Mouse (Mus musculus) c-Kit-positive CD71-positive TER-119-negative erythroid progenitor cells, embryonic 14.5 days (primary cell): ENCODE results near the gene H2-M9.

Source experiments
- DNase-seq: peaks from one replicate; pipeline ENCODE4 v3.0.0-alpha.2; 2013; ENCODE audit warnings: low read depth

Gene H2-M9

DNA sequence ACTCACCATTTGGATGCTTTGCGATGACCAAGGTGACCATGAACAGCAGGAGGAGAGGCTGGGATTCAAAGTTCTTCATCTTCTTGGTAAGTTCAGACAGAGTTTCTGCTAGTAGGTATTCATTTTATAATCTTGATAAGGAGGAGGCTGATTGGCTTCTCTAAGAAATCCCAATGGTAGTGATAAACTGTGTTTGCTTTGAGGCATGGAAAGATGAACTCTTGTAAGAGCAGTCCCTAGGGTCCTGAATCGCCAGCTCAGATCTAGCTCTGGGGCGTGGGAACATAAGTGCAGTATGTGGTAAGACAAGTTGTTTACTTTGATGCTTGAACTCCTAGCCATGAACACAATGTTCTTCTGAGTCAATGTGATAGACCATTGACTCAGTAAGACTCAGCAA, at the start of gene H2-M9:
TSS of gene H2-M9 (minus strand) at position 101 of the 400 bp plus-strand sequence.
- DNase-seq, result no peak

- no peak for DNase-seq
Measured at GRCm38 (mm10) chr17:36672119-36672518, 29.7 kb upstream of the H2-M9 start, which contains the start of gene H2-M1. H2-M1 (minus strand) TSS chr17:36672219.
